Mouse (Mus musculus): ENCODE data around the gene Hif3a. TPM values are rescaled to one million over a fixed set of nuclear protein-coding genes. Genes with fewer than 3 reads are reported as not detected.

Hif3a gene
- total RNA-seq, 1 experiment = 2.3 TPM

DNA sequence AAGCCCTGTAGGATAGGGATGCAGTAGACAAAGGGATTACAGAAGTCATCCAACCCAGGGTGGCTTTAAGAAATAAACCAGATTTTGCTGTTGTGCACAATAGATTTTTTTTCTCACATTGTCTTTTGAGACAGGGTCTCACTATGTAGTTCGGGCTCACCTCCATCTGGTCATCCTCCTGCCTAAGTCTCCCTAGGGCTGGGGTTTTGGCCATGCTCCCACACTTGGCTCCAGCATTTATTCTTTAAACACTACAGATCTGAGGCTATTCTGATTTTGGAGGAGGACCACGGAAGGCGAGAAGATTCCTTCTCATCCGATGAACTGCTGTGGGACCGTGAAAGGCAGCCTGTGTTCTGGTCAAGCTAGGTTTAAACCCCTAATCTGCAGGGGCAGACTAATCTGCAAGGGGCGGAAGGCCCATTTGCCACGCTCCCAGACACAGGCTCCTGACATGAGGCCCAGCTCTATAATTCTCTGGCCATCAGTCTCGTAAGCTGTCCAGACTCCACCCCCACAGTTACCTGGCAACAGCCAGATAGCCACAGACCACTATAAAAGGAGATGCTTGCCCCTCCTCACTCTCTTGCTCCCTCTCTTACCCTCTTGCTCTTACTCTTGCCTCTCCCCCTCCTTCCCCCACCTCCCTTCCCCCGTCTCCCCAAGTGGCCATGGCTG is 24.1 kb downstream of the Hif3a start:
- no peak for DNase-seq (ENCODE audit: low read depth, low spot score)
- in situ Hi-C loops (cut with MboI; ENCODE audit: low sequenced_read_pairs in 2 of 2, unreplicated experiment in 2 of 2) = no loop called here
- Histone ChIP-seq H3K9me3 (ENCODE audit: control insufficient read depth, insufficient read depth, low read depth, low read length) (no peaks in the 10 kb centered on the region), H3K4me1 (ENCODE audit: control insufficient read depth in 2 of 2, insufficient read depth in 2 of 2, low read length in 2 of 2, poor library complexity in 1 of 2) (no peaks in the 10 kb centered on the region), H3K36me3 (ENCODE audit: control insufficient read depth, insufficient read depth, low read length, poor library complexity, severe bottlenecking) (no peaks in the 10 kb centered on the region), H3K27ac (ENCODE audit: insufficient read depth, low read depth, low read length, poor library complexity, severe bottlenecking) (no peak overlapping the region), H3K9ac (ENCODE audit: insufficient read depth, low read depth, low read length, poor library complexity, severe bottlenecking) (no peak overlapping the region), H3K4me3 (ENCODE audit: insufficient read depth in 1 of 2, low read depth in 1 of 2, low read length in 2 of 2, poor library complexity in 1 of 2, severe bottlenecking in 1 of 2) (no peak overlapping the region)
- TF ChIP-seq ZNF384 (IDR thresholded peaks at IDR 0.05; ENCODE audit: low read depth, low read length) (no peak), ZC3H11A (IDR thresholded peaks at IDR 0.05; ENCODE audit: borderline replicate concordance, low read depth, low read length) (no peak), MAFK (IDR thresholded peaks at IDR 0.05; ENCODE audit: insufficient read depth, low read depth, low read length) (no peak), CHD2 (IDR thresholded peaks at IDR 0.05; ENCODE audit: low read depth, low read length) (no peak), HCFC1 (IDR thresholded peaks at IDR 0.05; ENCODE audit: borderline replicate concordance, insufficient read depth, low read length) (no peak)

DNA sequence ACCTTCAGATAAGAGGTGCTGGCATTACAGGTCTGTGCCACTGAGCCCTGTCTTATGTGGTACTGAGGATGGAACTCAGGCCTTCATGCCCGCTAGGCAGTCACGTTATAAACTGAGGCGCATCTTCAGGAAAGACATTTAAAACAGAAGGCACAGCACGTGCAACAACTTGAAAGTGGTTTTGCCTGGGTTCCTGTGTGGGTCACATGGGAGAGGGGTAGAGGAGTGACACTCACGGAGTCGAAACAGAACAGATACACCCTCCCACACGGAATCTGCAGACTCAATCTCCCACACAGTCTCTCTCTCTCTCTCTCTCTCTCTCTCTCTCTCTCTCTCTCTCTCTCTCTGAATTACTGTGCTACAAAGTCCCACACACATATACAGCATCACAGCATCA is 32.0 kb downstream of the Hif3a start:
- Histone ChIP-seq H3K4me3 (ENCODE audit: insufficient read depth in 1 of 2, low read depth in 1 of 2, low read length in 2 of 2, poor library complexity in 1 of 2, severe bottlenecking in 1 of 2) (no peak overlapping the region), H3K9ac (ENCODE audit: insufficient read depth, low read depth, low read length, poor library complexity, severe bottlenecking) (no peak overlapping the region), H3K36me3 (ENCODE audit: control insufficient read depth, insufficient read depth, low read length, poor library complexity, severe bottlenecking) (peaks cover 5% of the 10 kb centered on the region; the same call in 1 of the 2 replicates), H3K9me3 (ENCODE audit: control insufficient read depth, insufficient read depth, low read depth, low read length) (no peaks in the 10 kb centered on the region), H3K27ac (ENCODE audit: insufficient read depth, low read depth, low read length, poor library complexity, severe bottlenecking) (no peak overlapping the region), H3K4me1 (ENCODE audit: control insufficient read depth in 2 of 2, insufficient read depth in 2 of 2, low read length in 2 of 2, poor library complexity in 1 of 2) (peaks cover 0 to 12% of the 10 kb centered on the region in 2 experiments; a peak in 2 of 4 replicates)
- in situ Hi-C loops (cut with MboI; ENCODE audit: low sequenced_read_pairs in 2 of 2, unreplicated experiment in 2 of 2) = no loop called here
- TF ChIP-seq ZC3H11A (IDR thresholded peaks at IDR 0.05; ENCODE audit: borderline replicate concordance, low read depth, low read length) = no peak
- no peak for TF ChIP-seq HCFC1 (IDR thresholded peaks at IDR 0.05; ENCODE audit: borderline replicate concordance, insufficient read depth, low read length)
- TF ChIP-seq CHD2 (IDR thresholded peaks at IDR 0.05; ENCODE audit: low read depth, low read length) = no peak
- no peak for TF ChIP-seq MAFK (IDR thresholded peaks at IDR 0.05; ENCODE audit: insufficient read depth, low read depth, low read length)
- TF ChIP-seq ZNF384 (IDR thresholded peaks at IDR 0.05; ENCODE audit: low read depth, low read length) = no peak
- no peak for DNase-seq (ENCODE audit: low read depth, low spot score)

DNA sequence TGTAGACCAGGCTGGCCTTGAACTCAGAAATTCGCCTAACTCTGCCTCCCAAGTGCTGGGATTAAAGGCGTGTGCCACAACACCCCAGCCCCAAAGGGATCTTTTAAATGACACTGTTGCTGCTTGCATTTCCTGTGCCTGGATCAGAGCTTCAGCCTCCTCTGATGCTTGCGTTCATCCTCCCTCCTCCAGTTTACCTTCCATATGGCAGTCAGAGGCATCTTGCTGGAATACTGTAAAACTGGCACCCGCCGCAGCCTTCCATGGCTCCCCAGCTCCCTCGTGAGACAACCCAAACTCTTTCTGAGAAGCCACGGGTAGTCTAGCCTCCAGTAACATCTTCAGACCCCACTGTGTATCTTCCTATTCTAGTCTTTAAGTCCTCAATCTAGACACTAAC is 33.3 kb downstream of the Hif3a start:
- TF ChIP-seq CHD2 (IDR thresholded peaks at IDR 0.05; ENCODE audit: low read depth, low read length) = no peak
- TF ChIP-seq ZNF384 (IDR thresholded peaks at IDR 0.05; ENCODE audit: low read depth, low read length) = no peak
- no peak for TF ChIP-seq MAFK (IDR thresholded peaks at IDR 0.05; ENCODE audit: insufficient read depth, low read depth, low read length)
- no peaks in the 10 kb centered on the region for H3K9me3 ChIP-seq (ENCODE audit: control insufficient read depth, insufficient read depth, low read depth, low read length)

DNA sequence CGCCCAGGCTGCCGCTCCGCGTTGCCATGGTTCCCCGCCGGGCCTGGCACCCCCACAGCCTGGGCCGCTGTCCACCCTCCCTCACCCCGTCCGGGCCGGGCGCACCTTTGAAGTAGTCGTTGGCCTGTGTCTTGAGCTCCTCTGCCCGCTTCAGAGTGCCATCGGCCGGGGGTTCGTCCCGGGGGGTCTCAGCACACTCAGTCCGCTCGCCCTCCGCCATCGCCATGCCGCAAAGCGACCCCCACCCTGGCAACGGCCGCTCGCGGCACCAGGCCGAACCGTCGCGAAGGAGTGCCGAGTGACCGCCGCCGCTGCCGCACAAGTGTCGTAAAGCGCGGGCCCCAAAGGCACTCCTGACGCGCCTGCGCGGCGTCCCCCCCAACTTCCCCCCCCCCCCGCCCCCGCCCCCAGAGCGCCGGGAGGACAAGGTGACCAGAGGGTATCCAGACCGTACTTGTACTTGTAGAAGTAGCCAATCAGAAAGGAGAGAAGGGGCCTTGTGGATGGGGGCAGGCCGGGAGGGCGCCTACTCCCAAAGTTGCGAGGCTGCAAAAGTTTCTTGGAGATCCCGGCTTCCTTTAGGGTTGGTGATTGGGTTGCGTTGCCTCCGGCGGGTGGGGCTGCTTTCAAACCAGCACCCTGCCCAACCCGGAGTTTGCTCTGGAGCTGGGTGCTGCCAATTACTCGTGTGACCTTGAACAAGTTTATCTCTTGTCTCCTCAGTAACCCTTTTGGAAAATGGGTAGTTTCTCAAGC is 34.5 kb downstream of the Hif3a start, which contains the start of gene Ppp5c:
Gene Ppp5c, minus strand, starts transcription at position 337 of the 756 bp plus-strand sequence.
- peak; percentile 72 for DNase-seq (ENCODE audit: low read depth, low spot score)
- no peak for TF ChIP-seq HCFC1 (IDR thresholded peaks at IDR 0.05; ENCODE audit: borderline replicate concordance, insufficient read depth, low read length)
- no peak for TF ChIP-seq ZC3H11A (IDR thresholded peaks at IDR 0.05; ENCODE audit: borderline replicate concordance, low read depth, low read length)
- TF ChIP-seq MAFK (IDR thresholded peaks at IDR 0.05; ENCODE audit: insufficient read depth, low read depth, low read length) = no peak
- no peak for TF ChIP-seq CHD2 (IDR thresholded peaks at IDR 0.05; ENCODE audit: low read depth, low read length)
- TF ChIP-seq ZNF384 (IDR thresholded peaks at IDR 0.05; ENCODE audit: low read depth, low read length) = no peak
- Histone ChIP-seq H3K9ac (ENCODE audit: insufficient read depth, low read depth, low read length, poor library complexity, severe bottlenecking) (peak within 1 kb of the TSS; percentile 86), H3K9me3 (ENCODE audit: control insufficient read depth, insufficient read depth, low read depth, low read length) (no peaks in the 10 kb centered on the region), H3K36me3 (ENCODE audit: control insufficient read depth, insufficient read depth, low read length, poor library complexity, severe bottlenecking) (peaks cover 27% of the 10 kb centered on the region; the same call in 1 of the 2 replicates), H3K4me3 (ENCODE audit: insufficient read depth in 1 of 2, low read depth in 1 of 2, low read length in 2 of 2, poor library complexity in 1 of 2, severe bottlenecking in 1 of 2) (peak within 1 kb of the TSS; percentile 81 to 94), H3K4me1 (ENCODE audit: control insufficient read depth in 2 of 2, insufficient read depth in 2 of 2, low read length in 2 of 2, poor library complexity in 1 of 2) (peaks cover 0 to 14% of the 10 kb centered on the region in 2 experiments; a peak in 2 of 4 replicates), H3K27ac (ENCODE audit: insufficient read depth, low read depth, low read length, poor library complexity, severe bottlenecking) (peak within 1 kb of the TSS; percentile 71)
- in situ Hi-C loops (cut with MboI; ENCODE audit: low sequenced_read_pairs in 2 of 2, unreplicated experiment in 2 of 2) = no loop called here

More for the DNA sequence above, 33.3 kb downstream of the Hif3a start:
- Histone ChIP-seq H3K9ac (ENCODE audit: insufficient read depth, low read depth, low read length, poor library complexity, severe bottlenecking) (no peak overlapping the region), H3K27ac (ENCODE audit: insufficient read depth, low read depth, low read length, poor library complexity, severe bottlenecking) (no peak overlapping the region), H3K4me3 (ENCODE audit: insufficient read depth in 1 of 2, low read depth in 1 of 2, low read length in 2 of 2, poor library complexity in 1 of 2, severe bottlenecking in 1 of 2) (no peak overlapping the region), H3K36me3 (ENCODE audit: control insufficient read depth, insufficient read depth, low read length, poor library complexity, severe bottlenecking) (peaks cover 16% of the 10 kb centered on the region; the same call in 1 of the 2 replicates), H3K4me1 (ENCODE audit: control insufficient read depth in 2 of 2, insufficient read depth in 2 of 2, low read length in 2 of 2, poor library complexity in 1 of 2) (peaks cover 0 to 14% of the 10 kb centered on the region in 2 experiments; a peak in 2 of 4 replicates)
- in situ Hi-C loops (cut with MboI; ENCODE audit: low sequenced_read_pairs in 2 of 2, unreplicated experiment in 2 of 2) = no loop called here
- no peak for DNase-seq (ENCODE audit: low read depth, low spot score)

All from ES-E14 (cell line).